Mouse (Mus musculus) lung, postnatal 25 days (tissue): ENCODE measurements at regions not wholly inside any gene's neighbourhood (a gene's known extent, or its start where the extent isn't known, plus 50 kb on each side); places are given as distances from the start of the nearest gene placed in this dataset.

Experiments used
- DNase-seq: peaks from one replicate; pipeline ENCODE4 v3.0.0; 2022; ENCODE audit warnings: low spot score

GRCm38 (mm10) chr11:41090391-41090900, 335.3 kb upstream of the Ccng1 start:
- peak; percentile 34 for DNase-seq

- DNase-seq, result no peak
Measured at GRCm38 (mm10) chr11:41063570-41063969, 308.5 kb upstream of the Ccng1 start.

- no peak for DNase-seq
Measured at GRCm38 (mm10) chr11:41057796-41058195, 302.7 kb upstream of the Ccng1 start.

- no peak for DNase-seq
Measured at GRCm38 (mm10) chr11:41030018-41030417, 274.9 kb upstream of the Ccng1 start.

GRCm38 (mm10) chr11:41010096-41010495, 255.0 kb upstream of the Ccng1 start:
- DNase-seq, result no peak

- no peak for DNase-seq
Measured at GRCm38 (mm10) chr11:40972806-40973205, 217.7 kb upstream of the Ccng1 start.

- DNase-seq, result no peak
Measured at GRCm38 (mm10) chr11:40927168-40927567, 172.1 kb upstream of the Ccng1 start.

GRCm38 (mm10) chr11:40891485-40891884, 136.4 kb upstream of the Ccng1 start:
- DNase-seq, result no peak

- DNase-seq, result no peak
Measured at GRCm38 (mm10) chr11:40884509-40884908, 129.4 kb upstream of the Ccng1 start.

GRCm38 (mm10) chr11:40879589-40879988, 124.5 kb upstream of the Ccng1 start:
- no peak for DNase-seq

- no peak for DNase-seq
Measured at GRCm38 (mm10) chr11:40873002-40873401, 117.9 kb upstream of the Ccng1 start.

GRCm38 (mm10) chr11:40865694-40866093, 110.6 kb upstream of the Ccng1 start:
- peak; percentile 23 for DNase-seq

- no peak for DNase-seq
Measured at GRCm38 (mm10) chr11:40851361-40851760, 96.2 kb upstream of the Ccng1 start.

- peak; percentile 48 for DNase-seq
Measured at GRCm38 (mm10) chr11:40850652-40851092, 95.6 kb upstream of the Ccng1 start.

- DNase-seq, result no peak
Measured at GRCm38 (mm10) chr11:40846586-40846985, 91.5 kb upstream of the Ccng1 start.

- no peak for DNase-seq
Measured at GRCm38 (mm10) chr11:40835393-40835792, 80.3 kb upstream of the Ccng1 start.
